Mouse (Mus musculus) liver, adult 2 months (tissue): ENCODE results near the gene Nfatc4. TPM values are rescaled to one million over a fixed set of nuclear protein-coding genes. Genes with fewer than 3 reads are reported as not detected.

ENCODE experiments used
- DNase-seq: peaks from one replicate; pipeline ENCODE4 v3.0.0-alpha.2; 2011; ENCODE audit warnings: low read depth, low spot score; ENCODE audit errors: extremely low read depth
- H3K27ac ChIP-seq: fragments of 200-500 bp; replicated peaks from 2 replicates; pipeline ENCODE4 v1.5.1; 2012; ENCODE audit warnings: low read depth, mild to moderate bottlenecking, control low read depth, inconsistent platforms, low read length; ENCODE audit not compliant: insufficient read depth
- H3K27me3 ChIP-seq: fragments of 200-500 bp; 2 replicates; pipeline ENCODE4 v1.6.1; 2012; ENCODE audit warnings: mild to moderate bottlenecking, moderate library complexity, low read length, inconsistent platforms; ENCODE audit not compliant: control insufficient read depth, insufficient read depth
- H3K36me3 ChIP-seq: fragments of 200-500 bp; 2 replicates; pipeline ENCODE4 v1.6.1; 2012; ENCODE audit warnings: low read length, inconsistent platforms; ENCODE audit not compliant: control insufficient read depth, insufficient read depth
- H3K4me1 ChIP-seq: fragments of 200-500 bp; 2 replicates; pipeline ENCODE4 v1.6.1; 2011; ENCODE audit warnings: low read length; ENCODE audit not compliant: control insufficient read depth, insufficient read depth
- H3K4me3 ChIP-seq: fragments of 200-500 bp; 2 replicates; pipeline ENCODE4 v1.5.1; 2011; ENCODE audit warnings: low read depth, mild to moderate bottlenecking, control low read depth, low read length, moderate library complexity; ENCODE audit not compliant: insufficient read depth
- H3K79me2 ChIP-seq: fragments of 200-500 bp; 2 replicates; pipeline ENCODE4 v1.6.1; 2012; ENCODE audit warnings: inconsistent platforms, mild to moderate bottlenecking, low read length, moderate library complexity; ENCODE audit not compliant: control insufficient read depth, insufficient read depth
- H3K9ac ChIP-seq: fragments of 200-500 bp; 2 replicates; pipeline ENCODE4 v1.6.1; 2012; ENCODE audit warnings: low read depth, mild to moderate bottlenecking, control low read depth, inconsistent platforms, low read length
- CTCF ChIP-seq: fragments of 200-500 bp; IDR thresholded peaks from 2 replicates; pipeline ENCODE4 v1.5.1; 2011; ENCODE audit warnings: low read depth, low read length, control low read depth
- POLR2A ChIP-seq: fragments of 200-500 bp; IDR thresholded peaks from 2 replicates; pipeline ENCODE4 v1.6.1; 2011; ENCODE audit warnings: low read length, control low read depth; ENCODE audit not compliant: insufficient read depth; ENCODE audit errors: extremely low read depth
- WGBS: fragments of 180-500 bp; shearing (Covaris S2); methylation state at CpG from one replicate; pipeline ENCODE4 v1.1.7; 2018; 5-methylcytosine and 5-hydroxymethylcytosine counted together
- polyA plus RNA-seq: library from polyadenylated mRNA; depleted of rRNA; stranded (reverse); fragments of >200 nt; gene quantifications from 2 replicates; pipeline ENCODE4 v1.2.3, GENCODE M21; 2012
- total RNA-seq: library from RNA; depleted of rRNA; stranded (reverse); fragments of >200 nt; gene quantifications from 2 replicates; pipeline ENCODE4 v1.2.3, GENCODE M21; 2014

The Nfatc4 gene
- total and polyA plus RNA-seq, 2 experiments = 0.18 to 0.43 TPM

DNA sequence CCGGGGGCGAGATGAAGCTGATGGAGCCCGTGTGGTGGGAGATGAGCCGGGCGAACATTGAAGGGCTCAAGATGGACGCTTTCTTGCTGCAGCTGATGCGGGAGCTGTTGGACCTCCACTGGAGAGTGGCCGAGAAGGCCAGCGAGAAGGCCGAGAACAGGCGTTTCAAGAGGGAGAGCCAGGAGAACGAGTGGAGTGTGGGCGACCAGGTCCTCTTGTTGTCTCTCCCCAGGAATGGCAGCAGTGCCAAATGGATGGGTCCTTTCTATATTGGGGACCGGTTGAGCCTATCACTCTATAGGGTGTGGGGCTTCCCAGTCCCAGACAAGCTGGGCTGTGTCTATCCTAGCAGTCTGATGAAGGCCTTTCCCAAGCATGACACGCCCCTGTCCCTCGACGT lies 49.6 kb downstream of the Nfatc4 start:
- no peaks in the 10 kb centered on the region; the same call in 1 of the 2 replicates for H3K4me1 ChIP-seq
- 93% methylated on average over 17 of the region's 17 CpGs for WGBS
- no peak overlapping the region for H3K9ac ChIP-seq
- H3K4me3 ChIP-seq = no peak overlapping the region
- no peaks in the 10 kb centered on the region for H3K36me3 ChIP-seq
- no peak for TF ChIP-seq POLR2A
- TF ChIP-seq CTCF = no peak
- H3K79me2 ChIP-seq = no peaks in the 10 kb centered on the region
- H3K27me3 ChIP-seq = no peaks in the 10 kb centered on the region
- DNase-seq = no peak
- H3K27ac ChIP-seq = no peak overlapping the region

DNA sequence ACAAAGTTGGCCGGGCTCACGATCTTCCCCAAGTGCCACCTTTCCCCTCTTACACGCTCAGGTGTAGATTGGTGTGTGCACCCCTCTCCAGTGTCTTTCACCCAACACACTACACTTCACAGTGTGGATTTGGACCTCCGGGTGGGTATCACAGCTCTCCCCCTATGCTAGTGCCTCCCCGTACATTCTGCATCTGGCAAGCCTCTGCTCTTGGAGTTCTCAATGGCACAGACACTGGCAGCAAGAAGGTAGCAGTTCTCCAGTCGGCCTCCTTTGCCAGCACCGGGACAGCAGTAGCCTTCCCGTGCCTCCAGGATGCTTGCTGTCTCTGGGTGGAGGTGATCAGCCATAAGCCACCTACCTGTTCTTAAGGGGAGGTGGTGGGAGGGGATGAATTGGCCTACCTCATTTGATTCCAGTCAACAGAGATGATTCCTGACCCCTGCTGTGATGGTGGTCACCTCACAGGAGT lies 50.3 kb downstream of the Nfatc4 start:
- Histone ChIP-seq H3K36me3 (no peaks in the 10 kb centered on the region), H3K79me2 (no peaks in the 10 kb centered on the region), H3K4me3 (no peak overlapping the region), H3K9ac (no peak overlapping the region), H3K4me1 (no peaks in the 10 kb centered on the region; the same call in 1 of the 2 replicates), H3K27me3 (no peaks in the 10 kb centered on the region), H3K27ac (no peak overlapping the region)
- no peak for DNase-seq
- WGBS = 78% methylated on average over 8 of the region's 8 CpGs
- TF ChIP-seq POLR2A (no peak), CTCF (no peak)

DNA sequence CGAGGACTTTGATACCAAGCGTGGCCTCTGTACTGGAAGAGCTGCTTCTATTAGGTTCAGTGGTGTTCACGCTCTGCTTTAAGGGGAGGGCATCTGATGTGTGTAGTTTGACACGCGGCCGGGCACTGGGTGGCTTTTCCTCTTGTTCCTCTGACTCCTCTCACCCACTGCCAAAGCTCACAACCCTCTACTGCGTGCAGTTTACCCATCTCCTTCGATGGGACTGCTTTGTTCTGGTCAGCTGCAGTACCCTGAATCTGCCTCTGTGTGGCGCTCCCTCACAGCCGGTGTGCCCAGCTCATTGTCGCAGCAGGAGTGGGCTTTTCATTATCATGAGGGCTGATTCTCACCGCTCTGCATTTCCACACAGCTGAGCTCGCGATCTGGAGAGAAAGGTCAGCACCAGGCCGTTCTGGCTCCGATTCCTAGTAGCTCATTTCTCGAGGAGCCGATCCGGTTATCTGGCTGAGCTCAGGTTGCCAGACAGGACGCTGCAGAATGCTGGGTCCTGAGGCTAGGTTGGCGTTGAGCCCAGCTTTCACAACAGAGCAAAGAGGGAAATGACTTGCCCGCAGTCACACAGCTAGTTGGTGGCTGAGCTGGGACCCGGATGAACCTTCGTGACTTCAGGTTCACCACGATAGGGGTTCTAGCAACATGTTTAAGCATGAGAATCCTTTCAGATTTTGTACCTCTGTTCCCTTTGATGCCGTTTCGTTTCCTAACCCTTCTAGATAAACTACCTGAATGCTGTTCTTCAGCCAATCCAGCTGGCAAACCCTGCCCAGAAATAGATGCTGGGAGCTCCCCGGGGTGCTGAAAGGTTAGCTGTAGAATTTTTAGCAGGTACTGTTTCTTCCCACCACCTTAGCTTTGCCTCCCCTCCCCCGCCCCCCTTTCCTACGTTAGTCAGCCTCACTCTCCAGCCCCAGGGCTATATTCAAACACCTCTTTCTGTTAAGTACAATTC lies 51.1 kb downstream of the Nfatc4 start:
- WGBS = 10% methylated on average over 30 of the region's 30 CpGs
- DNase-seq = peak; percentile 67
- TF ChIP-seq POLR2A (no peak), CTCF (peak; percentile 99)
- Histone ChIP-seq H3K9ac (0 out of 2 replicates have a peak overlapping the region, but pooled peaks have one; percentile 20), H3K4me1 (no peaks in the 10 kb centered on the region; the same call in 1 of the 2 replicates), H3K27me3 (no peaks in the 10 kb centered on the region), H3K27ac (no peak overlapping the region), H3K36me3 (no peaks in the 10 kb centered on the region), H3K4me3 (peak overlapping the region; percentile 8; the same call in 1 of the 2 replicates), H3K79me2 (no peaks in the 10 kb centered on the region)

DNA sequence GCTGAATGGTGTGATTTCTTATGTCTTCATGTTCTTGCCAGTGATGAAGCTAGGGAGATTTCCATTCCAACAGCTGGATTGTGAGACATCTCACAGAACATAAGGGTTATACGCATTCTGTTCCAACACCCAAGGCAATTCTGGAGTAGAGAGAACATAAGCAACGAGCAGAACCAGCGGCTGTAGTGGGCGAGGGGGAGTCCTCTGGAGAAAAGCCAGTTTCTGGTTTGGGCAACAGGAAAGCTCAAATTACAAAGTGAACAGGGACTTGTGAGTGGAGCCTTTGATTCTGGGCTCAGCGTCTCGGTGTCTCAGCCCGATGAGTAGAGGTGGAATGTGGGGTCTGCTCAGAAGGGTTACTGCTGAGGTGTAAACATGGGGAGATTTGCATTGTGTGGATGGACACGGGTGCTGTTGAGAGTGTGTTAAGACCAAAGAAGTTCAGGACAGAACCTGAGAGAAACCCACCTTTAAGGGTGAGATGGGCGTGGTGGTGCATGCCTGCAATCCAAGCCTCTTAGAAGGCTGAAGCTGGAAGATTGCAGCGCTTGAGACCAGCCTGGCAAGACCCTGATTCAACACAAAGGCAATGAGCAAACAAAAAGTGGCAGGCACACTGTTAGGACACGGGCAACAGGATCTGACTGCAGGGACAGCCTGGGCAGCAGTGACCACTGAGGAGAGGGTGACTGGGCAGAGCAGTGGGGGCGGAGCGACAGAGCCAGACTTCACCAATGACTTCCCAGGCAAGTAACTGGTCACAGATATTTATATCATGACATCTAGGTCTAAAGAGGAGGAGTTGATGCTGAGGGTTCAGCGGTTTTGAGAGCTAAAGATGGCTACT lies 54.7 kb downstream of the Nfatc4 start:
- 44% methylated on average over 14 of the region's 14 CpGs for WGBS
- no peaks in the 10 kb centered on the region for H3K79me2 ChIP-seq
- no peak overlapping the region for H3K27ac ChIP-seq
- no peak overlapping the region for H3K4me3 ChIP-seq
- no peak overlapping the region for H3K9ac ChIP-seq
- no peaks in the 10 kb centered on the region for H3K36me3 ChIP-seq
- no peak for DNase-seq
- peaks cover 8% of the 10 kb centered on the region for H3K4me1 ChIP-seq
- no peak for TF ChIP-seq CTCF
- no peak for TF ChIP-seq POLR2A
- H3K27me3 ChIP-seq = no peaks in the 10 kb centered on the region

DNA sequence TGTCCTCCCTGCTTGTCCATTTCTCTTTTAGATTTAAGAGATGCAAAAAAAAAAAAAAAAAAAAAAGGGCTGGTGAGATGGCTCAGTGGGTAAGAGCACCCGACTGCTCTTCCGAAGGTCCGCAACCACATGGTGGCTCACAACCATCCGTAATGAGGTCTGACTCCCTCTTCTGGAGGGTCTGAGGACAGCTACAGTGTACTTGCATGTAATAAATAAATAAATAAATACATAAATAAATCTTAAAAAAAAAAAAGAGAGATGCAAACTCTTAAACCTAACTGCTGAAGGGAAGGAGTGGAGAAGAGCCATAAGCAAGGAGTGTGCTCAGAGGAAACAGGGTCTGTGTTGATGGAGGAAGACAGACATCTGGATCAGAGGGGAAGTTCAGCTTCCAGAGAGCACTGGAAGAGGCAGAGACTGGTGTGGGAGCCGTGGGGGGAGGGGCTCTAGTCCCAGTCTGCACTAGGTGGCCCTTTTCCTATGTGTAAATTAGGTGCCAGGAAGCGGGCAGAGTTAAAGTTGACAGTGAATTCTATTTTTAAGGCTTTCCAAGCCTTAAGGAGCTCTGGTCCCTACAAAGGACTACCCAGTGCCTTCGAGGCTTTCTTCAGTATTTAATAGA lies 55.5 kb downstream of the Nfatc4 start:
- Histone ChIP-seq H3K36me3 (no peaks in the 10 kb centered on the region), H3K9ac (no peak overlapping the region), H3K4me3 (no peak overlapping the region), H3K27ac (no peak overlapping the region), H3K27me3 (no peaks in the 10 kb centered on the region), H3K79me2 (no peaks in the 10 kb centered on the region), H3K4me1 (peaks cover 10% of the 10 kb centered on the region)
- 32% methylated on average over 7 of the region's 7 CpGs for WGBS
- DNase-seq = no peak
- TF ChIP-seq POLR2A (no peak), CTCF (no peak)
